Mouse (Mus musculus) thymus, postnatal 14 days (tissue): ENCODE data around the gene Serpine1.
A peak's percentile ranks its signal among the peaks of the same experiment; 100 is the strongest.

Source experiments
- DNase-seq: peaks from one replicate; pipeline ENCODE4 v3.0.0; 2021

Gene Serpine1

GRCm38 (mm10) chr5:137051914-137052505 is 20.1 kb downstream of the Serpine1 start:
- DNase-seq, result no peak

GRCm38 (mm10) chr5:137051125-137051524 is 20.9 kb downstream of the Serpine1 start:
- DNase-seq, result no peak

GRCm38 (mm10) chr5:137046991-137047390 is 25.1 kb downstream of the Serpine1 start:
- no peak for DNase-seq

- DNase-seq, result no peak
Observed at GRCm38 (mm10) chr5:137046324-137046718, 25.7 kb downstream of the Serpine1 start.

GRCm38 (mm10) chr5:137045402-137046323 is 26.4 kb downstream of the Serpine1 start, which contains the start of gene Ap1s1:
Ap1s1 (minus strand) TSS chr5:137046135.
- DNase-seq, result peak; percentile 99

GRCm38 (mm10) chr5:137043997-137044396 is 28.1 kb downstream of the Serpine1 start:
- no peak for DNase-seq

GRCm38 (mm10) chr5:137041442-137041841 is 30.6 kb downstream of the Serpine1 start:
- no peak for DNase-seq

- DNase-seq, result no peak
Observed at GRCm38 (mm10) chr5:137039453-137039852, 32.6 kb downstream of the Serpine1 start.

- no peak for DNase-seq
Observed at GRCm38 (mm10) chr5:137036211-137036610, 35.9 kb downstream of the Serpine1 start.

GRCm38 (mm10) chr5:137032641-137033074 is 39.4 kb downstream of the Serpine1 start:
- DNase-seq, result peak; percentile 95

GRCm38 (mm10) chr5:137032033-137032421 is 40.0 kb downstream of the Serpine1 start:
- peak; percentile 44 for DNase-seq

GRCm38 (mm10) chr5:137031076-137032032 is 40.7 kb downstream of the Serpine1 start:
- DNase-seq, result peak; percentile 12

- no peak for DNase-seq
Observed at GRCm38 (mm10) chr5:137030416-137030810, 41.7 kb downstream of the Serpine1 start.

GRCm38 (mm10) chr5:137029643-137030415 is 42.2 kb downstream of the Serpine1 start:
- DNase-seq, result peak; percentile 94

- DNase-seq, result peak; percentile 10
Observed at GRCm38 (mm10) chr5:137029273-137029585, 42.8 kb downstream of the Serpine1 start.

- DNase-seq, result no peak
Observed at GRCm38 (mm10) chr5:137028561-137029272, 43.4 kb downstream of the Serpine1 start.

GRCm38 (mm10) chr5:137026092-137026491 is 46.0 kb downstream of the Serpine1 start, which contains the start of gene Vgf:
Vgf (plus strand) TSS chr5:137026392.
- no peak for DNase-seq

GRCm38 (mm10) chr5:137025132-137025531 is 46.9 kb downstream of the Serpine1 start:
- peak; percentile 88 for DNase-seq

GRCm38 (mm10) chr5:137024318-137024717 is 47.8 kb downstream of the Serpine1 start:
- no peak for DNase-seq

- DNase-seq, result no peak
Observed at GRCm38 (mm10) chr5:137015913-137016312, 56.2 kb downstream of the Serpine1 start.

GRCm38 (mm10) chr5:137012401-137012950 is 59.6 kb downstream of the Serpine1 start:
- DNase-seq, result no peak
